Mouse (Mus musculus): ENCODE data around the gene Sytl1. TPM values are rescaled to one million over a fixed set of nuclear protein-coding genes. Genes with fewer than 3 reads are reported as not detected.
A peak's percentile ranks its signal among the peaks of the same experiment; 100 is the strongest.

Gene Sytl1
- polyA plus RNA-seq, 2 experiments, result 15.7 to 23.3 TPM

DNA sequence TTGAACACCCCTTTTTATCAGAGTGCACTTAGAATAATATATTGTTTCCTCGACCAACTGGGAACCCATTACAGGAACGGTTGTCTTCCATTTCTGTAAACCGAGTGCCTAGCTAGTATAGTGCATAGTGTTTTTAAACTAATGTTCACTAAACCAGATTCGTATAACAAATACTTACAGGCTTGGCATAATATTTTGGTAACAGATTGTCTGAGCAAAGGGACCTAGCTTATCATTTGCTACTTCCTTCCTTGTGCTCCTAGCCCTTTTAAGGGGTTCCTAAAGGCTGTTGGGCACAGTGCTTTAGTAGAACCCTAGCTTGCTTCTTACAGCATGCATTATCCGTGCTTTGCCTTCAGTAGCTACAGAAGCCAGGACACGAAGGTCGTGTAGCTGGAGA, 18.6 kb upstream of the Sytl1 start:
- no peak for DNase-seq (ENCODE audit: low spot score)
- peak overlapping the region; percentile 20; the same call in 1 of the 2 replicates for H3K4me2 ChIP-seq (replicated peaks; ENCODE audit: low read depth, low read length, severe bottlenecking)
- WGBS, result 27% methylated on average over 7 of the region's 7 CpGs
- H3K4me1 ChIP-seq (ENCODE audit: control insufficient read depth, insufficient read depth, low read length), result peaks cover 31% of the 10 kb centered on the region
- H3K36me3 ChIP-seq (ENCODE audit: control insufficient read depth, insufficient read depth, low read length), result no peaks in the 10 kb centered on the region
- ATAC-seq (ENCODE audit: low FRiP score, low read depth), result no peak
- TF ChIP-seq POLR2A (IDR thresholded peaks at IDR 0.05; ENCODE audit: borderline replicate concordance, extremely low read depth, insufficient read depth, insufficient read length), result no peak
- H3K27ac ChIP-seq (replicated peaks; ENCODE audit: low read depth, low read length), result peak overlapping the region; percentile 84
- H3K9me3 ChIP-seq (ENCODE audit: control insufficient read depth, low read length), result no peaks in the 10 kb centered on the region
- H3K4me3 ChIP-seq (replicated peaks; ENCODE audit: low read length), result no peak overlapping the region
- H3K9ac ChIP-seq (ENCODE audit: low read depth, low read length, severe bottlenecking), result peak overlapping the region; percentile 40; the same call in 1 of the 2 replicates
- H3K27me3 ChIP-seq (ENCODE audit: control insufficient read depth, insufficient read depth, low read length), result no peaks in the 10 kb centered on the region

DNA sequence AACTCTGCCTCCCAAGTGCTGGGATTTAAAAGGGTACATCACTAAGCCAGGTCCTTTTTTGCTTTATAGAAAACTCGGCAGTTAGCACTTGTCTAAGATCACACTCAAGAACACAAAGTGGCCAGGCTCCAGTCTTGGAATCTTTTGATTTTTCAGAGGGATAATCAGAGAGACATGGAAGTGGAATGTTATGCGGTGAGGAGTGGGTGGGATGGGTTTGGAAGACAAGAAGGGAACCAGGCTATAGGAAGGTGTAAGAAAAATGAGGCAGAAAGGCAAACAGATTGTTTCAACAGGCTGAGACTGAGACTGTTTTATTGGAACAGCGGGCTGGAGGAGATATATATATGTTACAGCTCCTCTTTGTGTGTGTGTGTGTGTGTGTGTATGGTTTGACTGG, 15.6 kb upstream of the Sytl1 start:
- H3K4me1 ChIP-seq (ENCODE audit: control insufficient read depth, insufficient read depth, low read length), result peaks cover 36% of the 10 kb centered on the region
- peaks cover 7% of the 10 kb centered on the region; the same call in 1 of the 2 replicates for H3K36me3 ChIP-seq (ENCODE audit: control insufficient read depth, insufficient read depth, low read length)
- ATAC-seq (ENCODE audit: low FRiP score, low read depth) (no peak), DNase-seq (ENCODE audit: low spot score) (no peak)
- H3K4me2 ChIP-seq (replicated peaks; ENCODE audit: low read depth, low read length, severe bottlenecking), result peak overlapping the region; percentile 79
- peak overlapping the region; percentile 87; the same call in 1 of the 2 replicates for H3K9ac ChIP-seq (ENCODE audit: low read depth, low read length, severe bottlenecking)
- no peaks in the 10 kb centered on the region for H3K9me3 ChIP-seq (ENCODE audit: control insufficient read depth, low read length)
- no peak for TF ChIP-seq POLR2A (IDR thresholded peaks at IDR 0.05; ENCODE audit: borderline replicate concordance, extremely low read depth, insufficient read depth, insufficient read length)
- 78% methylated on average over 3 of the region's 3 CpGs for WGBS
- peak overlapping the region; percentile 92 for H3K27ac ChIP-seq (replicated peaks; ENCODE audit: low read depth, low read length)
- no peaks in the 10 kb centered on the region for H3K27me3 ChIP-seq (ENCODE audit: control insufficient read depth, insufficient read depth, low read length)
- peak overlapping the region; percentile 89 for H3K4me3 ChIP-seq (replicated peaks; ENCODE audit: low read length)

DNA sequence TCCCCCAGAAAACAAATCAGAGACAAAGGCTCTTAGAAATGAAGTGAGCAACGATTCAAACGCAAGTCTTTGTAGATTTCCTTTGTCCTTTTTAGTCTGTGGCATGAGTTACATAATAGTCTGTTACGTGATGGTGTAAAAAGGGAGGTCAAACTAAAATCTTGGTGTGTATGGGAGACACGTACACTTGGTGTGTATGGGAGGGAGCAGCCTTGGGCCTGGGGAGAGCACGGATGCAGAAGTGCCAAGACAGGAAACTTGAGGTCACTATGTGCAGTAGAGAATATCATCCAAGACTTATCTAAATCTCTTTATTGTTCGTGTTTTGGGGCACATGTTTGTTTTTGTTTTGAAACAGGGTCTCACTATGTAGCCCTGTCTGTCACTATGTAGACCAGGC, 15.2 kb upstream of the Sytl1 start:
- DNase-seq (ENCODE audit: low spot score) (no peak), ATAC-seq (ENCODE audit: low FRiP score, low read depth) (no peak; the same call in 1 of the 2 replicates)
- 28% methylated on average over 6 of the region's 6 CpGs for WGBS
- H3K36me3 ChIP-seq (ENCODE audit: control insufficient read depth, insufficient read depth, low read length), result peaks cover 7% of the 10 kb centered on the region; the same call in 1 of the 2 replicates
- peak overlapping the region; percentile 92 for H3K27ac ChIP-seq (replicated peaks; ENCODE audit: low read depth, low read length)
- peak overlapping the region; percentile 89 for H3K4me3 ChIP-seq (replicated peaks; ENCODE audit: low read length)
- no peaks in the 10 kb centered on the region for H3K9me3 ChIP-seq (ENCODE audit: control insufficient read depth, low read length)
- no peak for TF ChIP-seq POLR2A (IDR thresholded peaks at IDR 0.05; ENCODE audit: borderline replicate concordance, extremely low read depth, insufficient read depth, insufficient read length)
- H3K4me2 ChIP-seq (replicated peaks; ENCODE audit: low read depth, low read length, severe bottlenecking), result peak overlapping the region; percentile 79
- H3K9ac ChIP-seq (ENCODE audit: low read depth, low read length, severe bottlenecking), result peak overlapping the region; percentile 87
- no peaks in the 10 kb centered on the region for H3K27me3 ChIP-seq (ENCODE audit: control insufficient read depth, insufficient read depth, low read length)
- peaks cover 32% of the 10 kb centered on the region for H3K4me1 ChIP-seq (ENCODE audit: control insufficient read depth, insufficient read depth, low read length)

- peak; percentile 90 for ATAC-seq (ENCODE audit: low FRiP score, low read depth)
- WGBS, result under 1% methylated on average over 73 of the region's 73 CpGs
These were observed 14.5 kb upstream of the Sytl1 start, which contains the start of gene Tmem222 for GRCm38 (mm10) chr4:133277104-133278026. Gene Tmem222, minus strand, starts transcription at chr4:133277792.

GRCm38 (mm10) chr4:133270929-133271328, 8.0 kb upstream of the Sytl1 start:
- Histone ChIP-seq H3K4me3 (replicated peaks; ENCODE audit: low read length) (no peak overlapping the region), H3K4me1 (ENCODE audit: control insufficient read depth, insufficient read depth, low read length) (peaks cover under 1% of the 10 kb centered on the region; the same call in 1 of the 2 replicates), H3K36me3 (ENCODE audit: control insufficient read depth, insufficient read depth, low read length) (peaks cover 52% of the 10 kb centered on the region), H3K9me3 (ENCODE audit: control insufficient read depth, low read length) (no peaks in the 10 kb centered on the region), H3K4me2 (replicated peaks; ENCODE audit: low read depth, low read length, severe bottlenecking) (no peak overlapping the region), H3K27ac (replicated peaks; ENCODE audit: low read depth, low read length) (no peak overlapping the region), H3K27me3 (ENCODE audit: control insufficient read depth, insufficient read depth, low read length) (no peaks in the 10 kb centered on the region), H3K9ac (ENCODE audit: low read depth, low read length, severe bottlenecking) (no peak overlapping the region)
- 96% methylated on average over 9 of the region's 9 CpGs for WGBS
- no peak for TF ChIP-seq POLR2A (IDR thresholded peaks at IDR 0.05; ENCODE audit: borderline replicate concordance, extremely low read depth, insufficient read depth, insufficient read length)
- DNase-seq (ENCODE audit: low spot score) (no peak), ATAC-seq (ENCODE audit: low FRiP score, low read depth) (no peak)

More at GRCm38 (mm10) chr4:133277104-133278026, 14.5 kb upstream of the Sytl1 start, which contains the start of gene Tmem222:
- Histone ChIP-seq H3K4me1 (ENCODE audit: control insufficient read depth, insufficient read depth, low read length) (peaks cover 24% of the 10 kb centered on the region), H3K9ac (ENCODE audit: low read depth, low read length, severe bottlenecking) (peak within 1 kb of the TSS; percentile 87), H3K27me3 (ENCODE audit: control insufficient read depth, insufficient read depth, low read length) (no peaks in the 10 kb centered on the region), H3K9me3 (ENCODE audit: control insufficient read depth, low read length) (no peaks in the 10 kb centered on the region), H3K4me3 (replicated peaks; ENCODE audit: low read length) (peak within 1 kb of the TSS; percentile 89), H3K36me3 (ENCODE audit: control insufficient read depth, insufficient read depth, low read length) (peaks cover 7% of the 10 kb centered on the region; the same call in 1 of the 2 replicates), H3K4me2 (replicated peaks; ENCODE audit: low read depth, low read length, severe bottlenecking) (peak within 1 kb of the TSS; percentile 79), H3K27ac (replicated peaks; ENCODE audit: low read depth, low read length) (peak within 1 kb of the TSS; percentile 92)
- peak; percentile 96 for DNase-seq (ENCODE audit: low spot score)
- 0 out of 2 replicates have a peak, but pooled peaks have one; percentile 9 for TF ChIP-seq POLR2A (IDR thresholded peaks at IDR 0.05; ENCODE audit: borderline replicate concordance, extremely low read depth, insufficient read depth, insufficient read length)
